Mouse (Mus musculus) adrenal gland, adult 2 months (tissue): ENCODE data around the gene Cd300lg. TPM values are rescaled to one million over a fixed set of nuclear protein-coding genes. Genes with fewer than 3 reads are reported as not detected.

Experiments used
- DNase-seq: peaks from one replicate; pipeline ENCODE4 v3.0.0; 2021
- polyA plus RNA-seq: library from polyadenylated mRNA; depleted of rRNA; stranded (reverse); fragments of >200 nt; gene quantifications from 2 replicates; pipeline ENCODE4 v1.2.3, GENCODE M21; 2012
- total RNA-seq, 2 experiments: library from RNA; stranded (reverse); gene quantifications; 2 replicates each; pipeline ENCODE4 v1.2.3; 2021

Gene Cd300lg
- total and polyA plus RNA-seq, 3 experiments = 28.1 to 58.7 (median 44.3) TPM

- DNase-seq = peak; percentile 45
Observed at GRCm38 (mm10) chr11:102025991-102026660, 15.2 kb upstream of the Cd300lg start.

DNA sequence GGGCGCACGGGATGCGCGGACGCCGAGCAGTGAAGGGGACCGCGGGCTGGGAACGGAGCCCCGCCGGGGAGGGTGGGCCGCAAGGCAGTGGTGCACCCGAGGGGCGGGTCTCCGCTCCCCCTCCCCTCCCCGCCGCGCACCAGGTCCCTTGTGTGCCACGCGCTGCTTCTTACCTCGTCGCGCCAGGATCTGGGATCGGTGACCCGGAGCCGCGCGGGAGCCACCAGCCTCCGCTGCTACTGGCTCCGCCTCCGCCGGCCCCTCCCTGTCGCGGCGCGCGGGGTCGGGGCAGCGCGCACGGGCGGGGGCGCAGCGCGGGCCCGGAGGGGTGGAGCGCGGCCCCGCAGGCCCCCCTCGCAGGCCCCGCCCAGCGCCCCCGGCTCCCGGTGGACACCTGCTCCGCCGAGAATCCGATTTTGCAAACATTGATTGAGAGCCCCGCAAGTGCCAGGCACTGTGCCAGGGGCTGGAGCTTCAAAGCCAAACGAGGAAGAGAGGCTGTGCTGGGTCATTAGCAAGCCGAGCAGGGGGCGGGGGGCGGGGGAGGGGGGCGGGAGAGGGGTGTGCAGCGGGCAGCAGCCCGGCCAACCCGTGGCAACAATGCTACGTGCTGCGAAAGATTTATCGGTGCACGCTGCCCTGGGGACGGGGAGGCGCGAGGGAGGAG lies 14.5 kb upstream of the Cd300lg start:
- DNase-seq = peak; percentile 87

GRCm38 (mm10) chr11:102027361-102028017 lies 13.8 kb upstream of the Cd300lg start:
- peak; percentile 51 for DNase-seq

DNA sequence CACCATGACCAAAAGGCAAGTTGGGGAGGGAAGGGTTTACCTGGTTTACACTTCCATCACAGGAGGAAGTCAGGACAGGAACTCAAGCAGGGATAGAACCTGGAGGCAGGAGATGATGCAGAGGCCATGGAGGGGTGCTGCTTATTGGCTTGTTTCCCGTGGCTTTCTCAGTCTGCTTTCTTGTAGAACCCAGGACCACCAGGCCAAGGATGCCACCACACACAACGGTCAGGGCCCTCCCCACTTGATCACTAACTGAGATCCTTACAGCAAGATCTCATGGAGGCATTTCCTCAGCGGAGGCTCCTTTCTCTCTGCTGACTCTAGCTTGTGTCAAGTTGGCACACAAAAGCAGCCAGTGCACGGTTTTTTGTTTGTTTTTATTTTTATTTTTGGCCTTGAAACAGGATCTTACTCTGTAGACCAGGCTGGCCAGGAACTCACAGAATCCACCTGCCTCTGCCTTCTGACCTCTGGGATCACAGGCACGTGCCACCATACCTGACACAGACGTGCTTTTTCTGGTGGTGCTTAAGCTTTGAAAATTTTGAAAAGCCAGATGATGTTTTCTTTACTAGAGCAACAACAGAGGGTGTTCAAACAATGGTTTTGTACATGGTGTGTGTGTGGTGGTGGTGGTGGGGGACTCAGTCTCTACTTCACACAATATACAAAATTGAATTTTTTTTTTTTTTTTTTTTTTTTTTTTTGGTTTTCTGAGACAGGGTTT lies 13.1 kb upstream of the Cd300lg start, which contains the start of gene Mpp3:
Gene Mpp3 (minus strand): TSS at position 375 of the 730 bp plus-strand sequence.
- DNase-seq = no peak

DNA sequence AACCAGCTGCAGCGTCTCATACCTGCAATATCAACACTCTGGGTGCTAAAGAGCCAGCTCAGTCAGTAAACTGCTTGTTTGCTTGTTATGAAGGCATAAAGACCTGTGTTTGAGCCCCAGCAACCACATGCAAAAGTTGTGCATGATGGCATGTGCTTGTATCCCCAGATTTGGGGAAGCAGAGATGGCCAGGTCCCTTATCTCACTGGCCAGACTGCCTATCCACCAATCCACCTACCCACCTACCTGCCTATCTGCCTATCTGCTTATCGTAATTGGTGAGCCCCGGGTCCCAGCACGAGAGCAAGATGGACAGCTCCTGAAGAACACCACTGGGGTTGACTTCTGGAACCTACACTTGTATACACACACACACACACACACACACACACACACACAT lies 12.0 kb upstream of the Cd300lg start:
- DNase-seq = no peak

- no peak for DNase-seq
Observed at GRCm38 (mm10) chr11:102029966-102030365, 11.3 kb upstream of the Cd300lg start.

DNA sequence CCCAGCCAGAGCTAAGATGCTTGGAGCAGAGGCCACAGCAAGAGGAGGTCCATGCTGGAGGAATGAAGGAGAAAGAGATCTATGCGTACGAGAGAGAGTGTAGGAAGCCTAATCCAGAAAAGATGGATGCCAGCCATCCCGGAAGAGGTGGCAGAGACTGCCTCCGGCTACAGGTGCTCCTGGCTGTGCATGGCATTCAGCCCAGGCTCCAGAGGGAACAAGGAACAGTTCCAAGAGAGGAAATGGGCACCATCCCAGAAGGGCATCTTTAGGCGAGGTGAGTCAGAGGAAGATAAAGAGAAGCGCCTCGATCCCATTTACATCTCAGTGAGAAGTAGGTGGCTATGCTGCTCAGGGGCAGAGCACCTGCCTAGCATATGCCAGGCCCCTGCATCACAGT lies 10.2 kb upstream of the Cd300lg start:
- no peak for DNase-seq

DNA sequence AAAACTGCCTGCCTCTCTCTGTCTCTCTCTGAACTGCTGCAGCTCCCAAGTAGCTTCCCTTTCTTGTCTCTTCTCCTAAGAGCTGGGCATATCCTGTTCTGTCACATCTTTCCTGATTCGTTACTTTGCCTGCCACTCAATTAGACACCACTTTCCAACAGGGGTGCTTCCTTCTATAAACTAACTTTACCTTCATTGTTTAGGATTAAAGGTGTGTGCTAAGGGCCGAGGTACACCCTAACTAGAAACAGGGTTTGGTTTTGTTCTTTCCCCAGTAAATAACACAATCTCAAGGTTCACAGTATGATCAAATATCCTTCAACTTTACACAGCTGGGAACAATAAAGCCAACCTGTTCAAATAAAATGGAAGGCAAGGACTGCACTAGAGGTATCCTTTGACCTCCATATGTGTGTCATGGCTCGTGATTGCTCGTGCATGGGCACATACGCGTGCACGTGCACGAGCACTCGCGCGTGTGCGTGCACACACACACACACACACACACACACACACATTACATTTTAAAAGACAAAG lies 8.2 kb upstream of the Cd300lg start:
- DNase-seq = no peak

GRCm38 (mm10) chr11:102034887-102035286 lies 6.4 kb upstream of the Cd300lg start:
- no peak for DNase-seq

DNA sequence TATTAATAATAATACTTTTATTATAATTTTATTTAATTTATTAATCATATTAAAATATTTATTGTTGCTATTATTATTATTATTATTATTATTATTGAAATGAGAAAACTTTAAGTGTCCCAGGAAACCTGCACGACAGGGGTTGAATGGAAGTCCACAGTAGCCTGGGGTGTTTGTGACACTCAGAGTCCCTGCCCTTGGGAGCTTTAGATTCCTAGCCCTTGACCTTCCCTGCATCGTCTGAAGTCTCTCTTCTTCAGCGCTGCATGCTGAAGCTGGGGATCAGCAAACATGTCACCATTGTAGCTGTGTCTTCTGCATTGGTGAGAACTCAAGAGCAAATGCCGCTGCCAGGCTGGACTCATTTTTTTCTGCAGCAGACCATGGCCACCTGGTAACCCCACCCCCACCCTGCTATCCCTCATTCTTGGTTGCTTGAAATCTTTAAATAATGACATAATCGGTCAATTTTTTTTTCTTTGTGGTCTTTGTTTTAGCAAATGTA lies 5.8 kb upstream of the Cd300lg start:
- DNase-seq = no peak

DNA sequence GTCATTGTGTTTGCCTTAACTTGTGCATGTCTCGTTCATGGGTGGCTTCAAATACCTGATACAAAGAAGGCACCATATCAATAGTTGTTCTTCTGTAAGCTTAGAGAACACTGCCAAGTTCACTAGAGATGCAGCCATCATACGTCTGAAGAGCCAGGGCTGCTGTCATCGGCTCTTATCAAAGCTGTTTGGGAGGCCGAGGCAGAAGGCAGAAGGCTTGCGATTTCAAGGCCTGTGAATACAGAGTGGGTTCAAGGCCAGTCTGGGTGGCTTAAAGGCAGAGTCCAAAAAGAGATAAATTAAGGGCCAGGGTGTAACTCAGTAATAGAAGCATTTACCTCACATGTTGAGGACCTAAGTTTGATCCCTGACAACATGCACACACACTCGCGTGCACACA lies 5.0 kb upstream of the Cd300lg start:
- DNase-seq = no peak

DNA sequence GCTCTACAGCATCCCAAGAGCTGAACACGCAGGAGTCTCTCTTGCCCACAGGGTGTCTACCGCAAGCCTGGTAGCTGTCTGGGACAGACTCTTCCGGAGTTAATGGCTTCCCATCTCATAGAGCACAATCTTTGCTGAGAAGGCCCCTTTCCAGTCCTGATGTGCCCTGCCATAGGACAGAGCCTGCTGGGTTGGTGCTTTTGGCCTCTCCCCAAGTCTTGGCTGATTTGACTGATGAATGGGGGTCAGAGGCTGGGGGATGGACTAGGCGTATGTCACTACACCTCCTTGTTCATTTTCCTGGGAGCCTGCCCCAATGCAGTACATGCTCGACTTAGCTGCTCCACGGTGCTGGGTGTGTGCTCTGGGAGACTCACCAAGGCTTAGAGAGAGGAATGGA lies 3.5 kb upstream of the Cd300lg start:
- no peak for DNase-seq

GRCm38 (mm10) chr11:102039487-102040137 lies 1.7 kb upstream of the Cd300lg start:
- DNase-seq = no peak

DNA sequence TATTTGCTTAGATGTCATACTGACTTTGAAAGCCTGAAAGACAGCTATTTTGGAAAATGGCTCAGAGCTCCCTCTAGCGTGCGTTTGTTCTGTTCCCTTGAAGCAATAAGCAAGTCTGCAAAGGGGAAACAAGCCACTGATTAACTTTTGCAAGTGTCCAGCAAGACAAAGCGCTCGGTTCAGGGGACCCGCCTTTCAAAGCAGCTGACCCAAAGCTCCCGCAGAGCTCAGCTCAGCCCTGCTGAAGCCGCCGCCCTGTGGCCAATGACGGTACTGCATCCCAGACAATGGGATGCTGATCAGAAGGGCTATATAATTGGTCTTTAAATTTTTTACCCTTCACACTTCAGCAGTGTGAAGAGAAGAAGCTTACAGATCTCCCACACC lies 1.2 kb upstream of the Cd300lg start:
- peak; percentile 89 for DNase-seq

- no peak for DNase-seq
Observed at GRCm38 (mm10) chr11:102040646-102041045, 663 bp upstream of the Cd300lg start.

- no peak for DNase-seq
Observed at GRCm38 (mm10) chr11:102042971-102043370, 1.7 kb downstream of the Cd300lg start.

- DNase-seq = no peak
Observed at GRCm38 (mm10) chr11:102043381-102043780, 2.1 kb downstream of the Cd300lg start.

GRCm38 (mm10) chr11:102044691-102045212 lies 3.4 kb downstream of the Cd300lg start:
- no peak for DNase-seq

DNA sequence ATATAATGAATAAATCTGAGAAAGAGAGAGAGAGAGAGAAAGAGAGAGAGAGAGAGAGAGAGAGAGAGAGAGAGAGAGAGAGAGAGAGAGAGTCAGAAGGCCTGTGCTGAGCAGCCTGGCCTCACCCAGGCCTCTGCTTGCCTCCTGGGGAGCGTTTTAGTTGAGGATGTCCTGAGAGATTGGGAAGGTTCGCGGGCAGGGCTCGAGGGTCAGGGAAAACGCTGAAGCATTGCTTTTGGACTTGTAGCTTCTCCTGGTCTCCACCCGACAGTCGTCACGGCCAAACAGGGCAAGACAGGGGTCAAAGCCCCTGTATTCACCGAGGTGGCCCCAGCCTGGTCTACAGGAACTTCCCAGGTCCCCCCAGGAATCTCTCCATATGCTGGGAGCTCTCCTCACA lies 5.3 kb downstream of the Cd300lg start:
- DNase-seq = no peak

GRCm38 (mm10) chr11:102049875-102050482 lies 8.7 kb downstream of the Cd300lg start:
- DNase-seq = no peak

DNA sequence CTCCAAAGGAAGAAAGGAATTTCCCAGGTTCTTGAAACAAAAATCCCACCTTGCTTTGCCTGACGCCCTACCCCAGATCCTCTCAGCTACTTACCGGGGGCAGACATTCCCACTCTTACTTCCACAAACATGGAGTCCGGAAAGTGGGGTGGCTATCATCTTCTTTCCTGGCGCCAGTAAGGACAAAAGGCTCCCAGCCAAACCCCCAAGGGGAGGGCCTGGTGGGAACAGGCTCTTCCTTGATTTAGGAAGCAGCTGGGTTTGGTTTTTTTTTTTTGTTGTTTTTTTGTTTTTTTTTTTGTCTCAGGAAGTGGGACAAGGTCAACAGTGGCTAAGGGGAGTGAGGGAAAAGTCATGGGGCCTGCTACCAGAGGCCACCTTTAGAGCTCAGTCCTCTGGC lies 10.2 kb downstream of the Cd300lg start:
- peak; percentile 79 for DNase-seq
